Mouse (Mus musculus) kidney, postnatal 14 days (tissue): ENCODE measurements around the gene Gm44596.

Experiments used
- DNase-seq: peaks from one replicate; pipeline ENCODE4 v3.0.0; 2022; ENCODE audit warnings: mixed read lengths

The Gm44596 gene

GRCm38 (mm10) chr6:128429826-128430225, 54.5 kb downstream of the Gm44596 start:
- DNase-seq = no peak

DNA sequence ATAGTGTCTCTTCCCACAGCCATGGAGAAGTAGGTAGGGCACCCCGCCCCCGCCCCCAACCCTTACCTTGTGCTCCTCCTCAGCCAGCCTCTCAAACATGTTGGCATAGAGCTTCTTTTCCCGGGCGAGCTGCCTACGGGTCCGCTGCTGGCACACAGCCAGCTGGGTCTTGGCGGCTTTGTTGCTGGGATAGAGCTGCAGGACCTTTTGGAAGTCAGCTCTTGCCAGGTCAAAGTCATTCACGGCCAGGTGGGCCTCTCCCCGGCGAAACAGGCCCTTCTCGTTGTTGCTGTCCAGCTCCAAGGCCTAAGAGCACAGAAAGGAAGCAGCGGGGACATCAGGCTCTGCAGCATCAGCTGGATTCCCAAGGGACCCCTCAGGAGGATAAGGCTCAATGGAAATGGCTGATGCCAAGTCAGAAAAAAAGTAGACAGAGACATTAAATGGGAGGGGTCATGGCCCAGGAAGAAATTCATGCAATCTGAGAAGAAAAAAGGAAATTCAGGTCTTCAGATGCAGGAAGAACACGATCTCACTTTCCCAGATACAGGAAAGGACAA, 57.1 kb downstream of the Gm44596 start:
- no peak for DNase-seq

GRCm38 (mm10) chr6:128433566-128433965, 58.3 kb downstream of the Gm44596 start:
- no peak for DNase-seq

DNA sequence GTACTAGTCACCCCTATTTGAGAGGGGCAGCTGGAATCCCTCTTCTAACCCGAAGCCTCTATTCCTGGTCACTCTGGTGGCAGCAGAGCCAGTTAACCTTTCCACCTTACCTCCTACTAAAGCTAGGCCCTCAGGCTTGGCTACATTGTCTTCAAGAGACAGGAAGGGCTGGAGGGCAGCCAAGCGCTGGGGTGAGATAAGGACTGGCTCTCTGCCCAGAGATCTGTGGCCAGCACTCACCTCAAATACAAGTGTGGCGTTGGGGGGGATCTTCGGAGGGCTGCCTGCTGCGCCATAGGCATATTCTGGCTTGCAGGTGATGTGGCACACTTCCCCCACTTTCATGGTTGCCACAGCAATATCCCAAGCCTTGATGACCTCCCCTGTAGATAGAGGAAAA, 60.2 kb downstream of the Gm44596 start:
- DNase-seq = peak; percentile 91

- DNase-seq = no peak
These were observed 61.2 kb downstream of the Gm44596 start for GRCm38 (mm10) chr6:128436356-128437005.

- no peak for DNase-seq
These were observed 62.0 kb downstream of the Gm44596 start for GRCm38 (mm10) chr6:128437288-128437687.

- DNase-seq = peak; percentile 89
These were observed 62.5 kb downstream of the Gm44596 start for GRCm38 (mm10) chr6:128437731-128438316.

DNA sequence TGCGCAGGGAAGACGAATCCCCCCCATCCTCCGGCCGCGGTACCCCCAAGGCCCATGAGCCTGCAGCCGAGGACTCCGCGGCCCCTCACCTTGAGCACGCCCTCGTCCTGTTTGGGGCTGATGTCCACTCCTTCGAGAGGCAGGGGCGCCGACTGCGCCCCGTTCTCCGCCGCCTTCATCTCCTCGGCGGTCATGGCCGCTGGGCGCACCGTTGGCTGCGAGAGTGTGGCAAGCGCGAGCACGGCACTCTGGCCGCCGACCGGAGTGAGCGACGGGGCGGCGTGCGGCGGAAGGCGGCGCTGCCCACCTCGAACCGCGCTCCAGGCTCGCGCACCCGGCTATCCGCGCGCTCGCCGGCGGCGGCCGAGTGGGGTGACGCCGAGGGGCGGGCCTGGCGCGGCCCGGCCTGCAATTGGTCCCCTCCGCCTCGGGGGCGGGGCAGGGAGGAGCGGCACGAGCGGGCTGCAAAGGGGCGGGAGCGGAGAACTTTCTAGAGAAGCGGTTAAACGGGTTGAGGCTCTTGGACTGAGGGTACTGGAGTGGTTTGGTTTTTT, 63.1 kb downstream of the Gm44596 start, which contains the start of gene Fkbp4:
Gene Fkbp4, minus strand, starts transcription at position 361 of the 554 bp plus-strand sequence.
- peak; percentile 96 for DNase-seq

DNA sequence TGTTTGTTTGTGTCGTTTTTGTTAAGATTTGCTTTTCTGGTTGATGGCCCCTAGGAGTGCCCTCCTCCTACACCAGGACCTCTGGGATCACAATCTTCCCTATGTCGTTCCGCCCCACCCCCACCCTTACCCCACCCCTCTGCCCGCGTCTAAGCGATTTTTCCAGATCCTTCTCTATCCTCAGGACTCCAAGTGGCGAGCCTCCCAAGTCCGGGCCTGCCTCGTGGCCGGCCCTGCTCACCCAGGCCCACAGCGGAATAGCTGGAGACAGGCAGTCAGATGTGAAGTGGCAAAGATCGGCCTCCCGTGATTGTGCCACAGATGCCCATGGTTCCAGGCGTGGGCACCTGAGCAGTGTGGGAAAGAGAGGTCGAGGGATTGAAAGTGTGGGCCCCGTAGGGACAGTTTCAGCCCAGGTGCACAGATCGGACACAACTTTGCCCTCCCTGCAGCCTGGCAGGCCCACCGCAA, 63.6 kb downstream of the Gm44596 start:
- peak; percentile 36 for DNase-seq

DNA sequence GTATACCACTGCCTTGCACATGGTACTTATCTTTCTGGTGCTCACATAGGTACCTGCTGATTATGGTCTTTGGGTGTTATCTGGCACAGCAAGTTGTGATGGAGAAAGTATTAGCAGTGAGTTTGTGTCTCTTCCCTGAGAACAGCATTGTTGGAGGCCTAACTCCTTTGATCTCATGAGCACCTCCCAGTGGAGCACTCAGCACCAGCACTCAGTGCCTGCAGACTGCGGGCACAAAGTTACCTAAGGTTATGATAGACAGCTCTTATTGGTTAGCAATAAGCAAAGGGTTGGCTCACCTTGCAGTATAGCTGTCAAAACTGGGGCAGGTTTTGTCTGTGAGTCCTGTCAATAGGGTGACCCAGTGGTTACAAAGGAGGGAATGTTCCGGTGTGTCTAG, 64.9 kb downstream of the Gm44596 start:
- DNase-seq = no peak

- DNase-seq = peak; percentile 83
These were observed 70.6 kb downstream of the Gm44596 start for GRCm38 (mm10) chr6:128445761-128446535.

- no peak for DNase-seq
These were observed 71.8 kb downstream of the Gm44596 start for GRCm38 (mm10) chr6:128447063-128447462.

DNA sequence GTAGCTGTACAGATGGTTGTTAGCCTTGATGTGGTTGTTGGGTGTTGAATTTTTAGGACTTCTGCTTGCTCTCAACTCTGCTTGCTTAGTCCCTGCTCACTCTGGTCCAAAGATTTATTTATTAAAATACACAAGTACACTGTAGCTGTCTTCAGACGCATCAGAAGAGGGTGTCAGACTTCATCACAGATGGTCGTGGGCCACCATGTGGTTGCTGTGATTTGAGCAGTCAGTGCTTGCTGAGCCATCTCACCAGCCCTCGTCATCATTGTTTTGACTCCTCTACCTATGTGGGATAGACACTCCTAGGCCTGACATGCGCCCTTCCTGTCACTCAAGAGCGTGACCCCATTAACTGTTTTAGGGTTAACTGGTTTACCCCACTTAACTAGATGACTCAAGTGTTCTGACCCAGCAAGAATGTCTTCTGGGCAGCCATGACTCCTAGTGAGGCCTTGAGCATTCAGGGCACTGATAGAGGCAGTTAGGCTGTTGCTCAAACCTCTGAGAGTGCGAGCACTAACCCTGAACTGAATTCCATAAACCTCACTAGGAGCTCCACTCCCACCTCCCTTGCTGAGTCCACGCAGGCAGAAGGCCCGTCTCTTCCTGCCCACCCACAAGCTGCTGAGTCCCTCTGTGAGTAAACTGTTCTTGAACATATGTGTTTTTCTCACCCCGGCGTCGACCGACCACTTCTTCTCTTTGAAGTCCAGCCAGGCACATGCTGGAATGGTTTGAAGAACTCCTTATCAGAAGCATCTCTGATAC, 80.7 kb downstream of the Gm44596 start:
- DNase-seq = no peak
